Mouse (Mus musculus) hindbrain, embryonic 14.5 days (tissue): ENCODE measurements at regions not wholly inside any gene's neighbourhood (a gene's known extent, or its start where the extent isn't known, plus 50 kb on each side); places are given as distances from the start of the nearest gene placed in this dataset.

Source experiments
- ATAC-seq: fragments of 200-750 bp; cut with Nextera tagmentation; 2 replicates; pipeline ENCODE4 v1.8.0; 2017; ENCODE audit warnings: moderate number of reproducible peaks, mild to moderate bottlenecking, moderate TSS enrichment, moderate library complexity; ENCODE audit not compliant: low FRiP score
- DNase-seq: peaks from one replicate; pipeline ENCODE4 v3.0.0-alpha.2; 2015; ENCODE audit warnings: low spot score
- H3K27ac ChIP-seq: fragments of 300-500 bp; sonication (generic); 2 replicates; pipeline ENCODE4 v1.5.1; 2014; ENCODE audit warnings: mild to moderate bottlenecking, moderate library complexity
- H3K27me3 ChIP-seq: fragments of 300-500 bp; sonication (generic); 2 replicates; pipeline ENCODE4 v1.6.1; 2014; ENCODE audit warnings: mild to moderate bottlenecking, low read length, mixed read lengths; ENCODE audit not compliant: control insufficient read depth, insufficient read depth
- H3K36me3 ChIP-seq: fragments of 300-500 bp; sonication (generic); replicated peaks from 2 replicates; pipeline ENCODE4 v1.6.1; 2014; ENCODE audit not compliant: control insufficient read depth, insufficient read depth
- H3K4me1 ChIP-seq: fragments of 300-500 bp; sonication (generic); replicated peaks from 2 replicates; pipeline ENCODE4 v1.6.1; 2014; ENCODE audit warnings: antibody characterized with exemption, low read length, mixed read lengths; ENCODE audit not compliant: control insufficient read depth, insufficient read depth
- H3K4me2 ChIP-seq: fragments of 300-500 bp; sonication (generic); replicated peaks from 2 replicates; pipeline ENCODE4 v1.6.1; 2014; ENCODE audit warnings: mild to moderate bottlenecking, moderate library complexity
- H3K4me3 ChIP-seq: fragments of 300-500 bp; sonication (generic); replicated peaks from 2 replicates; pipeline ENCODE4 v1.5.1; 2014; ENCODE audit warnings: mild to moderate bottlenecking, low read length
- H3K9ac ChIP-seq: fragments of 300-500 bp; sonication (generic); 2 replicates; pipeline ENCODE4 v1.6.1; 2014
- H3K9me3 ChIP-seq: fragments of 300-500 bp; sonication (generic); 2 replicates; pipeline ENCODE4 v1.6.1; 2016; ENCODE audit warnings: low read length; ENCODE audit not compliant: control insufficient read depth
- WGBS: fragments of 180-500 bp; shearing (Covaris S2); extraction: QIAGEN DNeasy Blood & Tissue Kit; methylation state at CpG from one replicate; pipeline ENCODE4 v1.1.7; 2014; 5-methylcytosine and 5-hydroxymethylcytosine counted together

DNA sequence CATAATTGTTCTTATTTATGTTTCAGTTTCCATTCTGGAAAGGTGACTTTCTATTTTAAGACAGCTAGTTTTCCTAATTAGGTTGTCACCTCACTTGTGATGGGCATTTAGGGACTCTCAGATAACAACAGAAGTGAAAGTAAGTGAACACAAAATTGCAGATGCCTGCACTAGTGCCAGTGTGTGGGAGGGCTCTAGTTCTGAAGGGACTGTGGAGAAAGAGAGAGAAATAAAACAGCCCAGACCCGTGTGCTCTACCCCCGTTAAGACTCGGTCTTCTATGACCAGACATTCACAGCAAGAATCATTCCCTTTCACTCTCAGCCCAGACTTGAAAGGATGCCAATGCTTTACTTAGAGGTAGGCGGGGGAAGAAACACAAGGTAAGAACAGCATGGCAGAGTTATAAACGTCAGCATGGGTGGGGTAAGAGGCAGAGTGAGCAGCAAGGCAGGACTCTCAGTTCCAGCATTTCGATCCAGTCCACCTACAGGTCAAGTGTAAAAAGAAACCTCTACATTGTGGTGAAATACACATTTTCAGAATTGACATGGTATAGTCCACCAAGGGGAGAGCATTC, 170.1 kb upstream of the Thbs1 start:
- H3K36me3 ChIP-seq = no peaks in the 10 kb centered on the region
- no peak overlapping the region for H3K27ac ChIP-seq
- H3K4me1 ChIP-seq = peaks cover 5% of the 10 kb centered on the region; the same call in 1 of the 2 replicates
- DNase-seq (no peak), ATAC-seq (no peak)
- WGBS = 48% methylated on average over 6 of the region's 6 CpGs
- no peak overlapping the region for H3K4me2 ChIP-seq
- H3K9me3 ChIP-seq = no peaks in the 10 kb centered on the region
- H3K9ac ChIP-seq = no peak overlapping the region
- no peak overlapping the region for H3K4me3 ChIP-seq
- H3K27me3 ChIP-seq = 0 out of 2 replicates have a peak, but pooled peaks cover 6% of the 10 kb centered on the region

DNA sequence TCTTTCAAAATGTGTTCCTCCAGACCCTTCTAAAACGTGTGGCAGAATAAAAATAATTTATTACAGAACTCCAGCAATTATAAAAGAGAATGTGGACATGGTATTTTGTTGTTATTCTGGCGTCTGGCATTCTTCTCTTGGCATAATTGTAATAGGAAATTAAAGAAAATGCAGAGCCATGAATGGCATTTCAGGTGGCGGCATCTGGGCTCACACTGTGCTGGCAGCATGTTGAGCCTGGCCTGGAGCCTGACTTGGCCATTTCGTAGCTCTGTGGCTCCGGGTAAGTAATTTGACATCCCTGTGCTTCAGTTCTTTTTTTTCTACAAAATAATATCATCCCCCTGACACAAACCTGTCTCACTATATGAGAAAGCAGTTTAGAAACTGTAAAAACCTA, 168.0 kb upstream of the Thbs1 start:
- DNase-seq (no peak), ATAC-seq (no peak)
- Histone ChIP-seq H3K27me3 (no peaks in the 10 kb centered on the region), H3K27ac (no peak overlapping the region), H3K9ac (no peak overlapping the region), H3K4me3 (no peak overlapping the region), H3K9me3 (no peaks in the 10 kb centered on the region), H3K4me1 (peaks cover under 1% of the 10 kb centered on the region; the same call in 1 of the 2 replicates), H3K36me3 (no peaks in the 10 kb centered on the region), H3K4me2 (no peak overlapping the region)
- WGBS = 63% methylated on average over 5 of the region's 5 CpGs

DNA sequence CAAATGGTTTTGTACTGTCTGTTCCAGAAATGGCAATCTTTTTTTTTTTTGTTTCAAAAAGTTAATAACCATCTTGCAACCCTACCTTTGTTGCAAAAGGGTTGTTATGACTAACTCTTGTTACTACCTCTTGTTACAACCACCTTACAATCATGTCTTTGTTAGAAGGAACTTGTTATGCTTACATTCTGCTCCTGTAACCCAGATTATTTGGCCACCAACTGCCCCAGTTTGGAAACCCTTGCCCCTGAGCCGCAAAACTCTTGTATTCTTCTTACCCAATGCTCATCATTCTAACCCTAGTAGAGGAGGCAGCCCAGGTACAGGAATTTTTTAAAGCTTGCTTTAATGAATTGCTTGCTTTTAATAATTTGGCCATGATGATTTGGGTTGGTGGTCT, 167.4 kb upstream of the Thbs1 start:
- DNase-seq (no peak), ATAC-seq (no peak)
- no peaks in the 10 kb centered on the region for H3K4me1 ChIP-seq
- 95% methylated on average over 1 of the region's 1 CpGs for WGBS
- no peak overlapping the region for H3K4me3 ChIP-seq
- no peak overlapping the region for H3K27ac ChIP-seq
- H3K27me3 ChIP-seq = no peaks in the 10 kb centered on the region
- no peaks in the 10 kb centered on the region for H3K36me3 ChIP-seq
- no peak overlapping the region for H3K9ac ChIP-seq
- H3K4me2 ChIP-seq = no peak overlapping the region
- no peaks in the 10 kb centered on the region for H3K9me3 ChIP-seq

DNA sequence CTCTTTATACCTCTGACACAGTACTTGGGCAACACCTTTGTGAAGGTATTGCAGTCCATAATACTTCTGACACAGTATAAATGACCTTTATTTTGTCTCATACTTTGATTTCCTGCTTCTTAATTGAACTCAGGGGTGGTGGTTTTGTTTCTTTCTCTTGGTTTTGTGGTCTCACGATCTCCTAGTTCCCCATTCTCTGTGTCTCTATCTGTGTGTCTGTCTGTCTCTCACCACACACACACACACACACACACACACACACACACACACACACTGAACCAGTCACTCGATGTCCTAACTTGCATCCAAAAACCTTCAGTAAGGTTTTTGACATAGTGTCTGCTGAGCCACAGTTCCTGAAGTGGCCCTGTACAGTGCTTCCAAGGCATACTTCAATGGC, 166.7 kb upstream of the Thbs1 start:
- WGBS = 93% methylated on average over 2 of the region's 2 CpGs
- Histone ChIP-seq H3K9ac (no peak overlapping the region), H3K27me3 (no peaks in the 10 kb centered on the region), H3K27ac (no peak overlapping the region), H3K4me2 (no peak overlapping the region), H3K4me3 (no peak overlapping the region), H3K36me3 (no peaks in the 10 kb centered on the region), H3K9me3 (no peaks in the 10 kb centered on the region), H3K4me1 (no peaks in the 10 kb centered on the region)
- DNase-seq (no peak), ATAC-seq (no peak)

DNA sequence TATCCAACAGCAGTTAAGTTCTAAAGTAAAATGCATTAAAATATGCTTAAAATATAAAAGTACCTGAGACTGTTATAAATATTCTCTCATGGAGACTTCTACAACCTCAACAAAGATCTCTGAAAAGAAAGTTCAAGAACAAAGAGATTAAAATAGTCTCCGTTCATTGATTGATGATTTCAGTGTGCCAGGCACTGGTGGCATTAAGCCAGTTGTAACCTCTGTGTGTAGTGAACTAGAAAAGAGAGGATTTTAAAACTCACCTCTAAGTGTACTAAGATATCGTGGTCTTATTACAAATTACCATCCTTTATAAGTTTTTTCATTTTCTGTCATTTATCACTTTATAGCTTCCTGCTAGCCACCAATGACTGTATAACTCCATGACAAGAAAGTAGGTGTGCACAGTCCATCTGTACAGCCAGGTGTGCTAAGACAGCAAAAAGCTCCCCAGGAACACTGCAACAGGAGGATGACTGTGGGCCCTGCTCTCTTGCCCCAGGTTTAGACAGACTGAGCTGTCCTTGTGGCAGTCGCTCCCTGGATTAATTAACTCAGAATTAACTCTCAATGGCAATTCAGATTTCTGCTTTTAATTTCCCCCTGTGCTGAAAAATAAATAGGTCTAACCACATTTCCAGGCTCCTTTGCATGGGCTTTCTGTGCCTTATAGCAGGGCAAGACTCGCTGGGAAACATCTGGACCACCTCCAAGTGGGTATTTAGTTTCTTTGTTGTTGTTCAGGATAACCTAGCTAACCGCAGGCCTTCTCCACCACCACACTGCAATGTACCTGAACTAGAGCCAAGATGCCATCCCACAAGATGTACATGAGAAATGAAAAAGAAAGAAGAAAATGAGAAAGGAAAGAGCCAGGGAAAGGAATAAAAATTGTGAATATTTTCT, 161.0 kb upstream of the Thbs1 start:
- no peak overlapping the region for H3K9ac ChIP-seq
- no peak for ATAC-seq
- H3K36me3 ChIP-seq = no peaks in the 10 kb centered on the region
- no peak overlapping the region for H3K4me2 ChIP-seq
- no peak overlapping the region for H3K27ac ChIP-seq
- no peak for DNase-seq
- no peaks in the 10 kb centered on the region for H3K27me3 ChIP-seq
- 67% methylated on average over 5 of the region's 5 CpGs for WGBS
- no peak overlapping the region for H3K4me3 ChIP-seq
- H3K9me3 ChIP-seq = no peaks in the 10 kb centered on the region
- no peaks in the 10 kb centered on the region for H3K4me1 ChIP-seq

DNA sequence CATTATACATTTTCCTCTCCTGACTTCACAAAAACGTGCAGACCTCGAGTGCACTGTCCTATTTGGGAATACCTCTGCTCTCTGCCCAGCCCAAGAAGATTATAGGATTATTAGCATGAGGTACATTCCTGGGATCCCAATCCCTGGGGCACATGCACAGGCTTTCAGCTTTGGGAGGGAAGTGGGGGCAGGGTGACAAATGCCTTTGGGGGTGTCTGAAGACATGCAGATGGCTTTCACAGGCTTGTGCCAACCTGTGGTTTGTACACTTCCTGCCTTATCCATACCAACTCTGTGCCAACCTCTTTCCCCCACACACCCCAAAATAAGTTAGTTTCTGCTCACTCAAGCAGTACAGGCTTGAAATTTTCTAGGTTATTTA, 160.3 kb upstream of the Thbs1 start:
- ATAC-seq (no peak), DNase-seq (no peak)
- Histone ChIP-seq H3K9me3 (no peaks in the 10 kb centered on the region), H3K4me1 (no peaks in the 10 kb centered on the region), H3K4me2 (no peak overlapping the region), H3K36me3 (no peaks in the 10 kb centered on the region), H3K4me3 (no peak overlapping the region), H3K27me3 (no peaks in the 10 kb centered on the region), H3K9ac (no peak overlapping the region), H3K27ac (no peak overlapping the region)
- 78% methylated on average over 2 of the region's 2 CpGs for WGBS

DNA sequence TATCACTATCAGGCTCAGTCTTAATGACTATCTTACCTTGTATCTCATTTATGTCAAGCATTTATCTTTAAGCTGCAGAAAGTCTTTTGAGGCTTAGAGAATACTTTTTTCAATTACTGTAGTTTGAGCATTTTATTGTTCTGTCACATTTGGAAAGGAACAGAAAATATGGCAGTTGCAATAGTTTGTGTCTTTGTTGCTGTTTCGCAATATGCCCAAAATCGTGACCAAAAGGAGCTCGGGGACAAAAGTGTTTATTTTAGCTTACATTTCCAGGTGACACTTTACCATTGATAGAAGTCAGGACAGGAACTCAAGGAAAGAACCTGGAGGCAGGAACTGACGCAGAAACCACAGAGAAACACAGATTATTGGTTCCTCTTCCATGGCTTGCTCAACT, 152.9 kb upstream of the Thbs1 start:
- H3K27me3 ChIP-seq = no peaks in the 10 kb centered on the region
- H3K9me3 ChIP-seq = no peaks in the 10 kb centered on the region
- no peak for DNase-seq
- no peak overlapping the region for H3K4me3 ChIP-seq
- H3K4me2 ChIP-seq = no peak overlapping the region
- ATAC-seq = no peak
- WGBS = 94% methylated on average over 4 of the region's 4 CpGs
- H3K27ac ChIP-seq = no peak overlapping the region
- no peaks in the 10 kb centered on the region for H3K4me1 ChIP-seq
- H3K9ac ChIP-seq = no peak overlapping the region
- H3K36me3 ChIP-seq = no peaks in the 10 kb centered on the region

DNA sequence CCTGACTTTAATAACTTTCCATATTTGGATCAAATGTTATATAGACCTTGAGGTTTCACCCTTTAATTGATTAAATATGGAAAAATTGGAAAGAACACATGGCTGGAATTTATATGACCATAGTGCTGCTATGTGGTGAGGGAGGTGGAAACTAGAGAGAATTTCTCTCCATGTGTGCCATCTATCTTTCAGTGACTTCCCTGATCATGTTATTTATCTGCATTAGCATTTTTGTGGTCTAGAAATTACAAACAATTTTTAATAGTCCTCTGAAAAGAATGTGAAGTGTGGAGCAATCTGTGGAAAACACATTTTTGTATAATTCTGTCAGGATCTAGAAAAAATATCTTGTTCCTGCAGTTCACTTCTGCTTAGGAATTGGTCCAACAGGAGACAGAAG, 152.2 kb upstream of the Thbs1 start:
- Histone ChIP-seq H3K4me3 (no peak overlapping the region), H3K27ac (no peak overlapping the region), H3K36me3 (no peaks in the 10 kb centered on the region), H3K9me3 (no peaks in the 10 kb centered on the region), H3K4me1 (no peaks in the 10 kb centered on the region), H3K4me2 (no peak overlapping the region), H3K9ac (no peak overlapping the region), H3K27me3 (no peaks in the 10 kb centered on the region)
- ATAC-seq = no peak
- no peak for DNase-seq

DNA sequence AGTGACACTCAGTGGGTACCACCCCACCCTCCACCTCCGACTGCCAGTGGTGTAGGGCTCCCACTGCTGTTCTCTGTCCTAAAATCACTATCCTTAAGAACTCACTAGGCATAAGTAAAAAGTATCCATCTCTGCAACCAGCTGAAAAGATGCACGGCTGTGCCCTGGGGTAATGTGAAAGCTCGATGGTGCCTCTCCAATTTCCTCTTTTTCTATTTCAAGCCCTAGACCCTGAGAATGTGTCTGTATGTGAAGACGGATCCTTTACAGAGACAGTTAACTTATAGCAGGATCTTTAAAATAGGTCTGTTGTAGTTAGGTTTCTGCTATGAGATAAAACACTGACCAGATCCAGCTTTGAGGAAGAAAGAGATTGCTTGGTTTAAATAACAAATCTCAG, 149.1 kb upstream of the Thbs1 start:
- Histone ChIP-seq H3K36me3 (no peaks in the 10 kb centered on the region), H3K27ac (no peak overlapping the region), H3K9ac (no peak overlapping the region), H3K4me3 (no peak overlapping the region), H3K4me1 (no peaks in the 10 kb centered on the region), H3K4me2 (no peak overlapping the region), H3K27me3 (no peaks in the 10 kb centered on the region), H3K9me3 (no peaks in the 10 kb centered on the region)
- WGBS = 83% methylated on average over 4 of the region's 4 CpGs
- DNase-seq = no peak
- no peak for ATAC-seq
